Mouse (Mus musculus): ENCODE data around the gene Nmu.

GRCm38 (mm10) chr5:76346137-76346536 is 17.5 kb downstream of the Nmu start:
- TF ChIP-seq POLR2A (IDR thresholded peaks at IDR 0.05; ENCODE audit: borderline replicate concordance, control insufficient read depth, low read depth, low read length) (no peak), CTCF (IDR thresholded peaks at IDR 0.05; ENCODE audit: control insufficient read depth, insufficient read depth, low read length) (no peak)
